Mouse (Mus musculus): ENCODE measurements around the gene Zfp579. TPM values are rescaled to one million over a fixed set of nuclear protein-coding genes. Genes with fewer than 3 reads are reported as not detected.
A peak's percentile ranks its signal among the peaks of the same experiment; 100 is the strongest.

Zfp579 gene
- polyA plus RNA-seq (2016; fragmentation: Nextera tagmentation; extraction: Ambion mirVana), result 55.9 and 56.9 TPM in 2 replicates

DNA sequence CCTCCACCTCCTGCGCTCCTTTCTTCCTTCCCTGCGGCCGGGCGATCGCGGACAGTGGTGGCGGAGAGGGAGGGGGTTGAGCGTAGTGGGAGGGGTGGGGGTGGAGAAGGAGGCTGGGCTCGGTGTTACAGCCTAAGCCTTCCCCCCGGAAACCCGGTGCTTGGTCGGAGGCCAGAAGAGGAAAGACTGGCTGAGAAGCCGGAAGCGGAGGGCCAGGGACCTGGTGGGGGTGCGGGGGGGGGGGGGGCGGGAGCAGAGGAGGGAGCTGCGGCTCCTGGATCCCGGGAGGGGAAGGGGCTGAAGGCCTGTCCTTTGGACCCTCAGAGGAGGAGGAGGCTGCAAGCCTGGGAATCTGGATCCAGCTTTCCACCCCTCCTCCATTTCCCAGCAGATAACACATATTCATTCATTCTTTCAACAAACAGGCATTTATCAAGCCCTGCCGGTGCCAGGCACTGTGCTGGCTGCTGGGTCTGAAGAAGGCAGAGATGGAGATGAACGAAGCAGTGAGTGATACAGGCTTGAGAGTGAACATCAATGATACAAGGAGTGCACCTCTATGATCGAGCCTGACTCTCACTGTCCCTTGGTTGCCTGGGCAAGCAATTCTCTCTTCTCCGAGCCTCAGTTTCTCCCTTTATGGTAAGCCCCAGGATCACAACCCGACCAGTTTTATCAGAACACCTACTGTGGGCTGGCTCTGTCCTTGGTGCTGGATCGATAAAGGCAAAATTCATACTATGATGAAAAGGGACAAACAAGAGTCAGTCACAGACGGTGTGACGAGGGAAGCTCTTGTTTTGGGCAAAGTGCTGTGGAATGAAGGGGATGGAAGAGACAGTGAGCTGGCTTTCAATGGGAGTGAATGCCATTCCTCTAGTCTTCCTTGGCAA, at the start of gene Zfp579:
TSS of gene Zfp579 (minus strand) at position 156 of the 893 bp plus-strand sequence.
- WGBS, result 5% methylated on average over 22 of the region's 26 CpGs
- peak within 1 kb of the TSS; percentile 82 for H3K4me2 ChIP-seq

DNA sequence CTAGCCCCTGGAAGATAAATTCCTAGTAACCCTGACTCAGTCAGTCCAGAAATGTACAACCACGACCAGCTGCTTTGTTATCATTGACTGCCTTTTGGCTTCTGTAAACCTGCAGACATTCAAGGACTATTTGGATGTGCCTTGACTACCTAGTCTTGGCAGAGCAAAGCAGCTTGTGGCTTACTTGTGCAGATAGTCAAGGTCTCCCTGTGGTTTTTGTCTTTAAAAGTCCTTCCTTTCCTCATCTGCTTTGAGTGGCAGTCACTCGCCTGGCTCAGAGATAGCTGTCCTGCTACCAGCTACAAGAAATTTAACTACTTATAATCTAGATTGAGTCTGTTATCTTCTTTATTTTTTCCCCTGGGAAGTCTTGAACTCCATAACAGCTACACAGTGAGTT, 49.0 kb upstream of the Zfp579 start:
- no peaks in the 10 kb centered on the region for H3K9me3 ChIP-seq
- no peak overlapping the region for H3K27ac ChIP-seq
- no peak overlapping the region for H3K4me3 ChIP-seq (replicated peaks)
- ATAC-seq (ENCODE audit: low FRiP score), result no peak
- WGBS, result 75% methylated on average over 2 of the region's 2 CpGs
- H3K36me3 ChIP-seq (replicated peaks), result peaks cover 6% of the 10 kb centered on the region
- H3K4me2 ChIP-seq, result no peak overlapping the region
- H3K4me1 ChIP-seq, result 0 out of 2 replicates have a peak, but pooled peaks cover under 1% of the 10 kb centered on the region
- no peak overlapping the region for H3K9ac ChIP-seq
- H3K27me3 ChIP-seq, result 0 out of 2 replicates have a peak, but pooled peaks cover 3% of the 10 kb centered on the region

More for the DNA sequence above, at the start of gene Zfp579:
- peak; percentile 90 for ATAC-seq (ENCODE audit: low FRiP score)
- H3K4me3 ChIP-seq (replicated peaks), result peak within 1 kb of the TSS; percentile 68
- peaks cover 30% of the 10 kb centered on the region for H3K36me3 ChIP-seq (replicated peaks)
- peaks cover 25% of the 10 kb centered on the region for H3K27me3 ChIP-seq
- peaks cover 13% of the 10 kb centered on the region; the same call in 1 of the 2 replicates for H3K9me3 ChIP-seq
- peak within 1 kb of the TSS; percentile 90 for H3K9ac ChIP-seq
- peaks cover 36% of the 10 kb centered on the region for H3K4me1 ChIP-seq
- peak within 1 kb of the TSS; percentile 79 for H3K27ac ChIP-seq

- Histone ChIP-seq H3K4me2 (peak overlapping the region; percentile 54), H3K4me1 (peaks cover 21% of the 10 kb centered on the region), H3K9ac (peak overlapping the region; percentile 74; the same call in 1 of the 2 replicates), H3K36me3 (replicated peaks) (peaks cover 32% of the 10 kb centered on the region), H3K9me3 (no peaks in the 10 kb centered on the region), H3K27ac (0 out of 2 replicates have a peak overlapping the region, but pooled peaks have one; percentile 98), H3K27me3 (no peaks in the 10 kb centered on the region), H3K4me3 (replicated peaks) (peak overlapping the region; percentile 66)
- ATAC-seq (ENCODE audit: low FRiP score), result no peak
- WGBS, result 43% methylated on average over 5 of the region's 5 CpGs
Measured at GRCm38 (mm10) chr7:5038940-5039339, 43.0 kb upstream of the Zfp579 start.

DNA sequence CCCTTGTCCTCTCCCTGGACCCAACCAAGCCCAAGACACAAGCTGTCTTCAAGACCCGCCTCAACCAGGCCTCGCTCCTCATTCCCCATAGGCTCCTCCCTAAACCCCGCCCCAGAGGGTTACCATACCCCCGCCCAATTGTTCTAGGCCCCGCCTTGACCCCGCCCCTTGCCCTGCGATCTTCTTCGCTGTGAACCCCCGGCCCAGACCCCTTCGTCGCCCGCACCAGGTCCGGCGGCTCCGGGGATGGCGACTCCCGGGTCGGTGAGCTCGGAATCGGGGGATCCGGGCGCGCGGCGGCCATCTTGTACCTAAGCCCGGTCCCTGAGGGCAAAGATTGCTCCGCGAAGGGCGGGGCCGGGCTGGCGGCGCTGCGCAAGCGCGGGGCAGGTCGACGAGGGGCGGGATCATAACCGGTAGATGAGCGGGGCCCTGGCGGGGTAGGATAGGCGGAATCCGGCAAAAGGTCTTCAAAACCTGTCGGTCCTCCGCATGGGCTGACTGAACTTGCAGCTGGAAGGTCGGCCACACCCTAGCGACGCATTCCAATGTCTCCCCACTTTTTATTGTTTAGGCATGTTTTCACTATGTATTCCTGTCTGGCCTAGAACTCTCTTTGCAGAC, 42.3 kb upstream of the Zfp579 start, which contains the start of gene Zfp784:
TSS of gene Zfp784 (minus strand) at position 338 of the 624 bp plus-strand sequence.
- H3K36me3 ChIP-seq (replicated peaks), result peaks cover 39% of the 10 kb centered on the region
- H3K4me2 ChIP-seq, result peak within 1 kb of the TSS; percentile 54
- no peaks in the 10 kb centered on the region for H3K9me3 ChIP-seq
- WGBS, result under 1% methylated on average over 48 of the region's 48 CpGs
- peak; percentile 96 for ATAC-seq (ENCODE audit: low FRiP score)
- peak within 1 kb of the TSS; percentile 98 for H3K27ac ChIP-seq
- no peaks in the 10 kb centered on the region for H3K27me3 ChIP-seq
- peaks cover 21% of the 10 kb centered on the region for H3K4me1 ChIP-seq
- H3K9ac ChIP-seq, result peak within 1 kb of the TSS; percentile 74
- peak within 1 kb of the TSS; percentile 66 for H3K4me3 ChIP-seq (replicated peaks)

DNA sequence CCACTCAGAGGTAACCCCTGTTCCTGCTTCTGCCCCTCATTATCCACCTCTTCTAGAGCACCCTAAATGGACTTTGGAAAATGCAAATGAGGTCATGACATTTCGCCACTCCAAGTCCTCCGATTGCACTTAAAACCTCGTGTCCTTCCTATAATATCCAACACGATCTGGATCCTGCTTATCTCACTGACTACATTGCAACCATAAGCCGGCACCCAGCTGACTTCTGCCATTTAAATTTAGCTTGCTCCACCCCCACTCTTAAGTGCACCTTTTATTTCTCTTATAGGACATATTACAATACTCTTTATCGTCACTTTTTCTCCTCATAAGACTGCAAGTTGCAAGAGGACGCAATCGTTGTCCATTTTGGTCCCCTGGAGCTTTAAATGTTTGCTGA, 41.5 kb upstream of the Zfp579 start:
- no peaks in the 10 kb centered on the region for H3K9me3 ChIP-seq
- 93% methylated on average over 8 of the region's 8 CpGs for WGBS
- peak overlapping the region; percentile 66 for H3K4me3 ChIP-seq (replicated peaks)
- peaks cover 21% of the 10 kb centered on the region for H3K4me1 ChIP-seq
- no peak for ATAC-seq (ENCODE audit: low FRiP score)
- no peaks in the 10 kb centered on the region for H3K27me3 ChIP-seq
- H3K4me2 ChIP-seq, result peak overlapping the region; percentile 54
- peaks cover 47% of the 10 kb centered on the region for H3K36me3 ChIP-seq (replicated peaks)
- H3K27ac ChIP-seq, result peak overlapping the region; percentile 98; the same call in 1 of the 2 replicates
- H3K9ac ChIP-seq, result 0 out of 2 replicates have a peak overlapping the region, but pooled peaks have one; percentile 74

GRCm38 (mm10) chr7:5037026-5037425, 41.1 kb upstream of the Zfp579 start:
- no peak for ATAC-seq (ENCODE audit: low FRiP score)
- H3K9me3 ChIP-seq, result peaks cover under 1% of the 10 kb centered on the region; the same call in 1 of the 2 replicates
- H3K27ac ChIP-seq, result no peak overlapping the region
- 95% methylated on average over 7 of the region's 7 CpGs for WGBS
- no peak overlapping the region for H3K9ac ChIP-seq
- peaks cover 21% of the 10 kb centered on the region for H3K4me1 ChIP-seq
- H3K4me2 ChIP-seq, result no peak overlapping the region
- no peak overlapping the region for H3K4me3 ChIP-seq (replicated peaks)
- H3K27me3 ChIP-seq, result no peaks in the 10 kb centered on the region
- H3K36me3 ChIP-seq (replicated peaks), result peaks cover 51% of the 10 kb centered on the region

- Histone ChIP-seq H3K9ac (no peak overlapping the region), H3K36me3 (replicated peaks) (peaks cover 55% of the 10 kb centered on the region), H3K4me2 (no peak overlapping the region), H3K4me3 (replicated peaks) (no peak overlapping the region), H3K27ac (no peak overlapping the region), H3K4me1 (peaks cover 21% of the 10 kb centered on the region), H3K27me3 (no peaks in the 10 kb centered on the region), H3K9me3 (peaks cover 9% of the 10 kb centered on the region)
- WGBS, result 93% methylated on average over 9 of the region's 9 CpGs
- ATAC-seq (ENCODE audit: low FRiP score), result no peak
Measured at GRCm38 (mm10) chr7:5036136-5036535, 40.2 kb upstream of the Zfp579 start.

DNA sequence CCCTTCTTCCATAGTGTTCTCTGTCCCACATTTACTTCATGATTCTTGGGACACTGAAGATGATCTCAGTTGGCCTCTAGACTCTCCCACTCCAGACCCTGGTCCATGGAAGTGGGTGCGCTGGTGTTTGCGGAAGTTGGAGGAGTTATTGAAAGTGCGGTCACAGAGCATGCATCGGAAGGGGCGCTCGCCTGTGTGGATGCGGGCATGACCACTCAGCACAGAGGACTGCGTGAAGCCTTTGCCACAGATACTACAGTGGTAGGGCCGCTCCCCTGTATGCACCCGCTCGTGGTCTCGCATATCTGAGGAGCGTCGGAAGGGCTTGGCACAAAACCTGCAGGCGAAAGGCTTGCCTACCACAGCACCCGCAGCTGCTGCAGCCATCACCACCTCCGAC, 39.7 kb upstream of the Zfp579 start:
- H3K4me1 ChIP-seq, result peaks cover 21% of the 10 kb centered on the region
- H3K27ac ChIP-seq, result no peak overlapping the region
- H3K36me3 ChIP-seq (replicated peaks), result peaks cover 59% of the 10 kb centered on the region
- no peaks in the 10 kb centered on the region for H3K27me3 ChIP-seq
- H3K9me3 ChIP-seq, result peaks cover 14% of the 10 kb centered on the region
- 95% methylated on average over 17 of the region's 17 CpGs for WGBS
- H3K9ac ChIP-seq, result no peak overlapping the region
- H3K4me3 ChIP-seq (replicated peaks), result no peak overlapping the region
- ATAC-seq (ENCODE audit: low FRiP score), result no peak
- no peak overlapping the region for H3K4me2 ChIP-seq

- no peak within 1 kb of the TSS for H3K27ac ChIP-seq
- H3K9ac ChIP-seq, result no peak within 1 kb of the TSS
- H3K27me3 ChIP-seq, result no peaks in the 10 kb centered on the region
- H3K4me2 ChIP-seq, result no peak within 1 kb of the TSS
- peaks cover 77% of the 10 kb centered on the region for H3K36me3 ChIP-seq (replicated peaks)
- WGBS, result 91% methylated on average over 3 of the region's 3 CpGs
- H3K4me1 ChIP-seq, result peaks cover 9% of the 10 kb centered on the region
- no peak within 1 kb of the TSS for H3K4me3 ChIP-seq (replicated peaks)
- no peak for ATAC-seq (ENCODE audit: low FRiP score)
- H3K9me3 ChIP-seq, result peaks cover 29% of the 10 kb centered on the region
Measured at GRCm38 (mm10) chr7:5033818-5034217, 37.9 kb upstream of the Zfp579 start, which contains the start of gene 4632433K11Rik. 4632433K11Rik (plus strand) TSS chr7:5034118.

DNA sequence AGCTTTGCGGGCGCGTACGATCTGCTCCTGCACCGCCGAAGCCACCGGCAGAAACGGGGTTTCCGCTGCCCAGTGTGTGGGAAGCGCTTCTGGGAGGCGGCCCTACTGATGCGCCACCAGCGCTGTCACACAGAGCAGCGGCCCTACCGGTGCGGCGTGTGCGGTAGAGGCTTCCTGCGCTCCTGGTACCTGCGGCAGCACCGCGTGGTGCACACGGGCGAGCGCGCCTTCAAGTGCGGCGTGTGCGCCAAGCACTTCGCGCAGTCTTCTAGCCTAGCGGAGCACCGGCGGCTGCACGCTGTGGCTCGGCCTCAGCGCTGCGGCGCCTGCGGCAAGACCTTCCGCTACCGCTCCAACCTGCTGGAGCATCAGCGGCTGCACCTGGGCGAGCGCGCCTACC, 35.5 kb upstream of the Zfp579 start:
- Histone ChIP-seq H3K4me2 (no peak overlapping the region), H3K36me3 (replicated peaks) (peaks cover 95% of the 10 kb centered on the region), H3K27ac (no peak overlapping the region), H3K4me3 (replicated peaks) (no peak overlapping the region), H3K27me3 (no peaks in the 10 kb centered on the region), H3K9me3 (peaks cover 29% of the 10 kb centered on the region), H3K4me1 (no peaks in the 10 kb centered on the region), H3K9ac (no peak overlapping the region)
- 78% methylated on average over 43 of the region's 46 CpGs for WGBS
- no peak for ATAC-seq (ENCODE audit: low FRiP score)

- 85% methylated on average over 63 of the region's 63 CpGs for WGBS
- Histone ChIP-seq H3K27ac (no peak overlapping the region), H3K4me3 (replicated peaks) (0 out of 2 replicates have a peak overlapping the region, but pooled peaks have one; percentile 4), H3K4me1 (no peaks in the 10 kb centered on the region), H3K4me2 (no peak overlapping the region), H3K9me3 (peaks cover 29% of the 10 kb centered on the region), H3K9ac (no peak overlapping the region), H3K36me3 (replicated peaks) (peaks cover 94% of the 10 kb centered on the region), H3K27me3 (no peaks in the 10 kb centered on the region)
- no peak for ATAC-seq (ENCODE audit: low FRiP score)
Measured at GRCm38 (mm10) chr7:5030554-5031275, 34.8 kb upstream of the Zfp579 start.

Data from forebrain, embryonic 12.5 days (tissue).